8 mouse cellular contexts compared by ENCODE assay signal in the genomic region with DNA sequence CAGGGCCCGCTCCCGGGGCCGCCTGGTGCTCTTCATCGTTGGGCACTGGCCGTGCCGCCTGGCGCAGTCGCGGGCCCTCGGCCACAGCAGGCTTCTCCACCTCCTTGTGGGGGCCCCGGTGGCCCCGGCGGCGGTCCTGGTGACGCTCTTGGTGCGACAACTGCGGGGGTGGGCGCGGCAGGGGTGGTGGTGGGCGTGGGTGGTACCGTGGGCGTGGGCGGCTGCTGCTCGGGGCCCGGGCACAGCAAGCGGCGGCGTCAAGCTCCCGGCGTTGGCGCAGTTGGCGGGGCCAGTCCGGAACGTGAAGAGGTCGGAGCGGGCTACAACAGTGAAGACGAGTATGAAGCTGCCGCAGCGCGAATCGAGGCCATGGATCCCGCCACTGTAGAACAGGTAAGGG. TPM values are rescaled to one million over a fixed set of nuclear protein-coding genes. Genes with fewer than 3 reads are reported as not detected.
DNase-seq lines count a peak whose midpoint lies in the region; ATAC-seq lines count a peak whose summit lies in the region.

No protein-coding gene starts in this region.

- intact Hi-C loops in left cerebral cortex, postnatal 36 days (cut with DNase I) = no loop called here

- H3K4me2 ChIP-seq in forebrain, embryonic 15.5 days (replicated peaks) = peak overlapping the region; percentile 64
- H3K4me2 ChIP-seq in midbrain, embryonic 15.5 days = peak overlapping the region; percentile 64

- H3K27ac ChIP-seq in forebrain, embryonic 15.5 days (replicated peaks) = peak overlapping the region; percentile 94
- peak overlapping the region; percentile 91 for H3K27ac ChIP-seq in midbrain, embryonic 15.5 days

- peaks cover 32% of the 10 kb centered on the region for H3K4me1 ChIP-seq in forebrain, embryonic 15.5 days
- peaks cover 30% of the 10 kb centered on the region for H3K4me1 ChIP-seq in midbrain, embryonic 15.5 days

- peak overlapping the region; percentile 81 for H3K9ac ChIP-seq in forebrain, embryonic 15.5 days (replicated peaks)
- peak overlapping the region; percentile 75 for H3K9ac ChIP-seq in midbrain, embryonic 15.5 days

- peak overlapping the region; percentile 80 for H3K4me3 ChIP-seq in forebrain, embryonic 15.5 days
- peak overlapping the region; percentile 77 for H3K4me3 ChIP-seq in midbrain, embryonic 15.5 days

- 20% methylated on average over 42 of the region's 42 CpGs for WGBS in forebrain, embryonic 15.5 days
- 14% methylated on average over 41 of the region's 42 CpGs for WGBS in midbrain, embryonic 15.5 days

- no peaks in the 10 kb centered on the region for H3K36me3 ChIP-seq in forebrain, embryonic 15.5 days
- H3K36me3 ChIP-seq in midbrain, embryonic 15.5 days (replicated peaks) = no peaks in the 10 kb centered on the region

- peak; percentile 5 to 28 for DNase-seq in left cerebral cortex, adult 8-10 months (ENCODE audit: low spot score in 2 of 2)
- DNase-seq in left cerebral cortex, postnatal 36 days (ENCODE audit: low spot score in 2 of 2) = no peak
- peak; percentile 4 for DNase-seq in adrenal gland, postnatal 25 days
- peak; percentile 7 for DNase-seq in kidney, postnatal 14 days
- peak; percentile 54 for DNase-seq in thymus, postnatal 14 days

- no peaks in the 10 kb centered on the region for H3K9me3 ChIP-seq in forebrain, embryonic 15.5 days
- H3K9me3 ChIP-seq in midbrain, embryonic 15.5 days = no peaks in the 10 kb centered on the region

- no peaks in the 10 kb centered on the region for H3K27me3 ChIP-seq in forebrain, embryonic 15.5 days
- H3K27me3 ChIP-seq in midbrain, embryonic 15.5 days (replicated peaks) = no peaks in the 10 kb centered on the region

- ATAC-seq in forebrain, embryonic 15.5 days (replicated peaks) = no peak
- no peak for ATAC-seq in midbrain, embryonic 15.5 days (replicated peaks)
- ATAC-seq in megakaryocyte progenitor cell, adult 5-6 weeks (replicated peaks; ENCODE audit: poor library complexity) = no peak

RNA-seq across cellular contexts. Expression of a gene that starts 1.2 kb away (rescaled TPM):
- 10 to 100 TPM; 76.2 to 84.7 (median 78.7) TPM for total RNA-seq in left cerebral cortex, adult 8-10 months (2022)
- total RNA-seq in left cerebral cortex, postnatal 36 days (2021) = 10 to 100 TPM; 79.5 to 82.3 TPM
- total RNA-seq in adrenal gland, postnatal 25 days (2021) = 74.6 and 83.3 TPM in 2 replicates
- polyA plus RNA-seq in forebrain, embryonic 15.5 days (2015; fragmentation: Nextera tagmentation; extraction: Ambion mirVana) = 53.8 and 55.8 TPM in 2 replicates
- polyA plus RNA-seq in midbrain, embryonic 15.5 days (2015; fragmentation: Nextera tagmentation; extraction: Ambion mirVana) = 49.1 and 53.2 TPM in 2 replicates
- 33.0 and 33.7 TPM in 2 replicates for total RNA-seq in megakaryocyte progenitor cell, adult 5-6 weeks (2015)
- 48.6 and 58.7 TPM in 2 replicates for total RNA-seq in megakaryocyte progenitor cell, adult 5-6 weeks (2017)

RNA-seq across cellular contexts. Expression of a gene that starts 20.2 kb away (rescaled TPM):
- 10 to 100 TPM in 3 of 4 experiments, 1 to 10 TPM in 1; 7.6 to 10.9 (median 10.4) TPM for total RNA-seq in left cerebral cortex, adult 8-10 months (2022)
- 1 to 10 TPM; 8.2 to 9.3 TPM for total RNA-seq in left cerebral cortex, postnatal 36 days (2021)
- 1.0 and 1.2 TPM in 2 replicates for total RNA-seq in adrenal gland, postnatal 25 days (2021)
- polyA plus RNA-seq in forebrain, embryonic 15.5 days (2015; fragmentation: Nextera tagmentation; extraction: Ambion mirVana) = 2.8 and 3.1 TPM in 2 replicates
- polyA plus RNA-seq in midbrain, embryonic 15.5 days (2015; fragmentation: Nextera tagmentation; extraction: Ambion mirVana) = 2.3 and 2.9 TPM in 2 replicates
- 0.34 and 0.42 TPM in 2 replicates for total RNA-seq in megakaryocyte progenitor cell, adult 5-6 weeks (2015)
- 0.21 and 0.68 TPM in 2 replicates for total RNA-seq in megakaryocyte progenitor cell, adult 5-6 weeks (2017)

RNA-seq across cellular contexts. Expression of a gene that starts 35.7 kb away (rescaled TPM):
- total RNA-seq in left cerebral cortex, adult 8-10 months (2022) = 10 to 100 TPM; 45.5 to 49.9 (median 46.2) TPM
- total RNA-seq in left cerebral cortex, postnatal 36 days (2021) = 10 to 100 TPM; 50.7 to 52.1 TPM
- 11.1 and 12.3 TPM in 2 replicates for total RNA-seq in adrenal gland, postnatal 25 days (2021)
- polyA plus RNA-seq in forebrain, embryonic 15.5 days (2015; fragmentation: Nextera tagmentation; extraction: Ambion mirVana) = 16.3 and 17.6 TPM in 2 replicates
- 21.7 and 22.1 TPM in 2 replicates for polyA plus RNA-seq in midbrain, embryonic 15.5 days (2015; fragmentation: Nextera tagmentation; extraction: Ambion mirVana)
- total RNA-seq in megakaryocyte progenitor cell, adult 5-6 weeks (2015) = 5.9 TPM in 2 replicates
- 1.2 and 1.5 TPM in 2 replicates for total RNA-seq in megakaryocyte progenitor cell, adult 5-6 weeks (2017)

RNA-seq across cellular contexts. Expression of a gene that starts 41.5 kb away (rescaled TPM):
- 10 to 100 TPM; 28.2 to 47.5 (median 42.3) TPM for total RNA-seq in left cerebral cortex, adult 8-10 months (2022)
- total RNA-seq in left cerebral cortex, postnatal 36 days (2021) = 10 to 100 TPM; 41.3 to 44.5 TPM
- 43.1 and 81.5 TPM in 2 replicates for total RNA-seq in adrenal gland, postnatal 25 days (2021)
- 44.5 and 45.0 TPM in 2 replicates for polyA plus RNA-seq in forebrain, embryonic 15.5 days (2015; fragmentation: Nextera tagmentation; extraction: Ambion mirVana)
- 42.2 and 42.9 TPM in 2 replicates for polyA plus RNA-seq in midbrain, embryonic 15.5 days (2015; fragmentation: Nextera tagmentation; extraction: Ambion mirVana)
- 8.9 and 10.4 TPM in 2 replicates for total RNA-seq in megakaryocyte progenitor cell, adult 5-6 weeks (2015)
- total RNA-seq in megakaryocyte progenitor cell, adult 5-6 weeks (2017) = 12.2 and 25.1 TPM in 2 replicates

RNA-seq across cellular contexts. Expression of a gene that starts 52.8 kb away (rescaled TPM):
- total RNA-seq in left cerebral cortex, adult 8-10 months (2022) = 100 to 1,000 TPM; 106 to 111 (median 107) TPM
- 100 to 1,000 TPM in 1 of 2 experiments, 10 to 100 TPM in 1; 90.3 to 118 TPM for total RNA-seq in left cerebral cortex, postnatal 36 days (2021)
- 61.2 and 64.9 TPM in 2 replicates for total RNA-seq in adrenal gland, postnatal 25 days (2021)
- polyA plus RNA-seq in forebrain, embryonic 15.5 days (2015; fragmentation: Nextera tagmentation; extraction: Ambion mirVana) = 77.6 and 78.5 TPM in 2 replicates
- polyA plus RNA-seq in midbrain, embryonic 15.5 days (2015; fragmentation: Nextera tagmentation; extraction: Ambion mirVana) = 72.3 and 78.8 TPM in 2 replicates
- total RNA-seq in megakaryocyte progenitor cell, adult 5-6 weeks (2015) = 34.4 and 34.9 TPM in 2 replicates
- total RNA-seq in megakaryocyte progenitor cell, adult 5-6 weeks (2017) = 48.6 and 69.7 TPM in 2 replicates

Comparison
In these comparisons a context has a peak if more than half of its experiments do, and no peak if none do; other contexts are left out.
1. DNase-seq: peak in left cerebral cortex, adult 8-10 months (2 of 2), adrenal gland, postnatal 25 days (single experiment), kidney, postnatal 14 days (single experiment) and thymus, postnatal 14 days (single experiment); none in left cerebral cortex, postnatal 36 days (0 of 2).